In genomic region chr2:168742059-168742627, GRCm38 (mm10) we compare ENCODE assay signal across 8 mouse cellular contexts. TPM values are rescaled to one million over a fixed set of nuclear protein-coding genes. Genes with fewer than 3 reads are reported as not detected.
DNase-seq lines count a peak whose midpoint lies in the region; ATAC-seq and TF ChIP-seq lines count a peak whose summit lies in the region.

TSS of gene Atp9a (minus strand) at chr2:168742409.

- no peak within 1 kb of the TSS for H3K4me3 ChIP-seq in CH12.LX (replicated peaks in 1 of 3; ENCODE audit: low read depth in 2 of 3, low read length in 2 of 3, poor library complexity in 1 of 3)
- H3K4me3 ChIP-seq in forebrain, embryonic 15.5 days = peak within 1 kb of the TSS; percentile 96
- peak within 1 kb of the TSS; percentile 83 for H3K4me3 ChIP-seq in heart, postnatal 0 days (ENCODE audit: low read depth, low read length)
- peak within 1 kb of the TSS; percentile 62 for H3K4me3 ChIP-seq in liver, embryonic 12.5 days
- H3K4me3 ChIP-seq in neural tube, embryonic 12.5 days = peak within 1 kb of the TSS; percentile 86

- H3K27me3 ChIP-seq in CH12.LX (replicated peaks) = peaks cover 2% of the 10 kb centered on the region
- no peaks in the 10 kb centered on the region for H3K27me3 ChIP-seq in forebrain, embryonic 15.5 days
- no peaks in the 10 kb centered on the region for H3K27me3 ChIP-seq in heart, postnatal 0 days (ENCODE audit: control insufficient read depth, insufficient read depth, low read length)
- peaks cover 26% of the 10 kb centered on the region for H3K27me3 ChIP-seq in liver, embryonic 12.5 days (replicated peaks)
- no peaks in the 10 kb centered on the region for H3K27me3 ChIP-seq in neural tube, embryonic 12.5 days (replicated peaks)

- no peak within 1 kb of the TSS for H3K9ac ChIP-seq in CH12.LX (ENCODE audit: insufficient read depth, low read depth)
- peak within 1 kb of the TSS; percentile 94 for H3K9ac ChIP-seq in forebrain, embryonic 15.5 days (replicated peaks)
- peak within 1 kb of the TSS; percentile 81 for H3K9ac ChIP-seq in heart, postnatal 0 days (replicated peaks; ENCODE audit: low read depth, low read length)
- peak within 1 kb of the TSS; percentile 35 for H3K9ac ChIP-seq in liver, embryonic 12.5 days
- H3K9ac ChIP-seq in neural tube, embryonic 12.5 days = peak within 1 kb of the TSS; percentile 93

- no peak for TF ChIP-seq CTCF in CH12.LX (conservative IDR thresholded peaks at IDR 0.05 in 1 of 2, IDR thresholded peaks at IDR 0.05 in 1 of 2; ENCODE audit: low read depth in 2 of 2, low read length in 2 of 2)
- no peak for TF ChIP-seq CTCF in heart, postnatal 0 days (IDR thresholded peaks at IDR 0.05; ENCODE audit: low read depth)

- H3K4me1 ChIP-seq in CH12.LX (ENCODE audit: control insufficient read depth in 1 of 2, insufficient read depth in 2 of 2) = no peaks in the 10 kb centered on the region
- peaks cover 10% of the 10 kb centered on the region; the same call in 1 of the 2 replicates for H3K4me1 ChIP-seq in forebrain, embryonic 15.5 days
- H3K4me1 ChIP-seq in heart, postnatal 0 days (ENCODE audit: control insufficient read depth, insufficient read depth) = no peaks in the 10 kb centered on the region
- peaks cover 4% of the 10 kb centered on the region; the same call in 1 of the 2 replicates for H3K4me1 ChIP-seq in liver, embryonic 12.5 days
- peaks cover 4% of the 10 kb centered on the region; the same call in 1 of the 2 replicates for H3K4me1 ChIP-seq in neural tube, embryonic 12.5 days

- dilution Hi-C loops in CH12.LX (cut with MboI; ENCODE audit: extremely low pct_ligation_motif_present, extremely low pct_unique_long_range_greater_than_20kb, low sequenced_read_pairs) = no loop called here

- no peak within 1 kb of the TSS for H3K27ac ChIP-seq in CH12.LX (ENCODE audit: insufficient read depth, low read depth)
- peak within 1 kb of the TSS; percentile 97 for H3K27ac ChIP-seq in forebrain, embryonic 15.5 days (replicated peaks)
- H3K27ac ChIP-seq in heart, postnatal 0 days (ENCODE audit: low read depth) = peak within 1 kb of the TSS; percentile 73
- H3K27ac ChIP-seq in liver, embryonic 12.5 days = no peak within 1 kb of the TSS
- H3K27ac ChIP-seq in neural tube, embryonic 12.5 days = peak within 1 kb of the TSS; percentile 86

- peaks cover 19% of the 10 kb centered on the region for H3K9me3 ChIP-seq in CH12.LX (replicated peaks; ENCODE audit: low read length)
- H3K9me3 ChIP-seq in forebrain, embryonic 15.5 days = no peaks in the 10 kb centered on the region
- no peaks in the 10 kb centered on the region for H3K9me3 ChIP-seq in heart, postnatal 0 days (replicated peaks; ENCODE audit: control insufficient read depth, low read length)
- H3K9me3 ChIP-seq in liver, embryonic 12.5 days (replicated peaks) = no peaks in the 10 kb centered on the region
- H3K9me3 ChIP-seq in neural tube, embryonic 12.5 days = no peaks in the 10 kb centered on the region

- no peaks in the 10 kb centered on the region for H3K36me3 ChIP-seq in CH12.LX (replicated peaks in 1 of 2; ENCODE audit: control insufficient read depth in 1 of 2, insufficient read depth in 1 of 2, low read length in 1 of 2)
- H3K36me3 ChIP-seq in forebrain, embryonic 15.5 days = no peaks in the 10 kb centered on the region
- H3K36me3 ChIP-seq in heart, postnatal 0 days (replicated peaks; ENCODE audit: control insufficient read depth, insufficient read depth, low read length) = no peaks in the 10 kb centered on the region
- H3K36me3 ChIP-seq in liver, embryonic 12.5 days = no peaks in the 10 kb centered on the region
- no peaks in the 10 kb centered on the region for H3K36me3 ChIP-seq in neural tube, embryonic 12.5 days

- WGBS in forebrain, embryonic 15.5 days = 7% methylated on average over 29 of the region's 33 CpGs
- WGBS in heart, postnatal 0 days = 9% methylated on average over 24 of the region's 33 CpGs
- 15% methylated on average over 13 of the region's 33 CpGs for WGBS in liver, embryonic 12.5 days (ENCODE audit: insufficient replicate concordance)
- WGBS in neural tube, embryonic 12.5 days = 9% methylated on average over 26 of the region's 33 CpGs

- no peak for TF ChIP-seq RAD21 in CH12.LX (IDR thresholded peaks at IDR 0.05; ENCODE audit: low read depth, low read length)

- TF ChIP-seq POLR2A in CH12.LX (IDR thresholded peaks at IDR 0.05; ENCODE audit: low read depth, low read length) = no peak

- peak; percentile 70 for ATAC-seq in cerebellum, adult (ENCODE audit: insufficient number of reproducible peaks, low FRiP score, low TSS enrichment)
- peak; percentile 64 for ATAC-seq in forebrain, embryonic 15.5 days (replicated peaks)
- peak; percentile 64 for ATAC-seq in heart, postnatal 0 days (ENCODE audit: insufficient read depth, low read depth)
- ATAC-seq in liver, embryonic 12.5 days = no peak
- peak; percentile 67 for ATAC-seq in neural tube, embryonic 12.5 days (ENCODE audit: low FRiP score, low read depth)

- no peak for TF ChIP-seq EP300 in CH12.LX (IDR thresholded peaks at IDR 0.05; ENCODE audit: low read length)
- no peak for TF ChIP-seq EP300 in heart, postnatal 0 days (IDR thresholded peaks at IDR 0.05; ENCODE audit: low read depth)

- no peaks in the 10 kb centered on the region for H3K79me2 ChIP-seq in CH12.LX (replicated peaks; ENCODE audit: control insufficient read depth, extremely low read depth, insufficient read depth, poor library complexity, severe bottlenecking)

- H3K4me2 ChIP-seq in CH12.LX (ENCODE audit: insufficient read depth, low read depth, poor library complexity, severe bottlenecking) = no peak within 1 kb of the TSS
- peak within 1 kb of the TSS; percentile 67 for H3K4me2 ChIP-seq in forebrain, embryonic 15.5 days (replicated peaks)
- peak within 1 kb of the TSS; percentile 91 for H3K4me2 ChIP-seq in heart, postnatal 0 days (ENCODE audit: low read depth, low read length)
- peak within 1 kb of the TSS; percentile 78 for H3K4me2 ChIP-seq in liver, embryonic 12.5 days
- peak within 1 kb of the TSS; percentile 70 for H3K4me2 ChIP-seq in neural tube, embryonic 12.5 days (replicated peaks)

- in situ Hi-C loops in CH12.LX (cut with MboI; ENCODE audit: low pct_ligation_motif_present, low pct_unique_long_range_greater_than_20kb, low sequenced_read_pairs) = no loop called here

- DNase-seq in CH12.LX (ENCODE audit: extremely low read depth) = no peak
- peak; percentile 54 for DNase-seq in heart, postnatal 0 days (ENCODE audit: low spot score)
- DNase-seq in kidney, postnatal 25 days = peak; percentile 55 to 76
- DNase-seq in thymus, postnatal 0 days (ENCODE audit: low spot score) = peak; percentile 54

TF ChIP-seq in CH12.LX, 34 proteins besides CTCF, POLR2A, EP300 and RAD21:
- no peak for TF ChIP-seq CHD1 (IDR thresholded peaks at IDR 0.05; ENCODE audit: low read depth, low read length)
- TF ChIP-seq E2F4 (IDR thresholded peaks at IDR 0.05; ENCODE audit: insufficient replicate concordance, low read depth, low read length) = no peak
- no peak for TF ChIP-seq HCFC1 (IDR thresholded peaks at IDR 0.05; ENCODE audit: low read depth, low read length)
- no peak for TF ChIP-seq JUN (IDR thresholded peaks at IDR 0.05; ENCODE audit: insufficient read depth, low read depth, low read length)
- no peak for TF ChIP-seq KAT2A (IDR thresholded peaks at IDR 0.05; ENCODE audit: insufficient replicate concordance, low read length)
- no peak for TF ChIP-seq USF1 (IDR thresholded peaks at IDR 0.05; ENCODE audit: low read depth, low read length)
- no peak for TF ChIP-seq ZC3H11A (IDR thresholded peaks at IDR 0.05; ENCODE audit: low read depth, low read length)
- no peak for TF ChIP-seq NRF1 (IDR thresholded peaks at IDR 0.05; ENCODE audit: low read depth, low read length)
- TF ChIP-seq TCF12 (IDR thresholded peaks at IDR 0.05; ENCODE audit: low read depth, low read length) = no peak
- TF ChIP-seq MAFK (IDR thresholded peaks at IDR 0.05; ENCODE audit: insufficient replicate concordance, low read length) = no peak
- TF ChIP-seq JUND (conservative IDR thresholded peaks at IDR 0.05; ENCODE audit: low read depth, low read length) = no peak
- no peak for TF ChIP-seq GABPA (IDR thresholded peaks at IDR 0.05; ENCODE audit: insufficient replicate concordance, low read depth, low read length)
- TF ChIP-seq MAZ (IDR thresholded peaks at IDR 0.05; ENCODE audit: low read depth, low read length) = no peak
- no peak for TF ChIP-seq TBP (conservative IDR thresholded peaks at IDR 0.05; ENCODE audit: low read depth, low read length)
- TF ChIP-seq POLR2AphosphoS2 (IDR thresholded peaks at IDR 0.05; ENCODE audit: low read depth, low read length) = no peak
- no peak for TF ChIP-seq MXI1 (IDR thresholded peaks at IDR 0.05; ENCODE audit: low read depth, low read length)
- TF ChIP-seq ELF1 (IDR thresholded peaks at IDR 0.05; ENCODE audit: low read depth, low read length) = no peak
- TF ChIP-seq ZNF384 (IDR thresholded peaks at IDR 0.05; ENCODE audit: low read depth, low read length) = no peak

RNA-seq across cellular contexts. Expression of gene Atp9a, which starts in this region (rescaled TPM):
- total RNA-seq in CH12.LX (2012; rRNA removed) = 18.4 and 18.9 TPM in 2 replicates
- 33.3 and 43.7 TPM in 2 replicates for total RNA-seq in CH12.LX (2014; rRNA removed)
- 39.7 and 40.1 TPM in 2 replicates for polyA plus RNA-seq in CH12.LX (2012; ENCODE audit: insufficient read length, low read depth)
- 60.4 and 91.5 TPM in 2 replicates for polyA plus RNA-seq in forebrain, embryonic 15.5 days (2015; fragmentation: Nextera tagmentation; extraction: Ambion mirVana)
- 46.1 and 49.9 TPM in 2 replicates for total RNA-seq in heart, postnatal 0 days (2014; rRNA removed; ENCODE audit: low replicate concordance)
- 11.6 and 12.8 TPM in 2 replicates for polyA plus RNA-seq in heart, postnatal 0 days (2015; fragmentation: Nextera tagmentation; extraction: Ambion mirVana)
- 3.7 and 4.3 TPM in 2 replicates for polyA plus RNA-seq in liver, embryonic 12.5 days (2016; fragmentation: Nextera tagmentation; extraction: Ambion mirVana)
- polyA plus RNA-seq in neural tube, embryonic 12.5 days (2016; fragmentation: Nextera tagmentation; extraction: Ambion mirVana) = 73.4 and 74.8 TPM in 2 replicates
- 6.6 and 7.8 TPM in 2 replicates for polyA plus RNA-seq in thymus, postnatal 0 days (2015; fragmentation: Nextera tagmentation; extraction: Ambion mirVana)

Comparison
In these comparisons a context has a peak if more than half of its experiments do, and no peak if none do; other contexts are left out.
1. H3K27ac ChIP-seq: peak in forebrain, embryonic 15.5 days (single experiment), heart, postnatal 0 days (single experiment) and neural tube, embryonic 12.5 days (single experiment); none in CH12.LX (single experiment) and liver, embryonic 12.5 days (single experiment).
2. H3K4me3 ChIP-seq: peak in forebrain, embryonic 15.5 days (single experiment), heart, postnatal 0 days (single experiment), liver, embryonic 12.5 days (single experiment) and neural tube, embryonic 12.5 days (single experiment); none in CH12.LX (0 of 3).